Mouse (Mus musculus): Measurements from ENCODE around the gene Rec114. TPM values are rescaled to one million over a fixed set of nuclear protein-coding genes. Genes with fewer than 3 reads are reported as not detected.

Rec114 gene
- total RNA-seq, 2 experiments from 2014 or later = not detected

DNA sequence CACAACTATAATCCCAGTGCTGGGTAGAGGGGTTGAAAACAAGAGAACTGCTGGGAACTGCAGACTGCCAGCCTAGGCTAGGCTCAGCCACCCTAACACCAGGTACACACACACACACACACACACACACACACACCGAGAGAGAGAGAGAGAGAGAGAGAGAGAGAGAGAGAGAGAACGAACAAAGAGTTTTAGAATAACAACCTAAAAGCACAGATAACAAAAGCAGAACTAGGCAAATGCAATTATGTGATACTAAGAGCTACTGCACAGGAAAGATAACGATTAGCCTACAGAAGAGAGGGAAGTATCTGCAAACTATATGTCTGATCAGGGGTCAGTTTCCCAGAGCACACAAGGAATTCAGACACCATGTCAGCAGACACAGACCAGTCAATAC lies 24.8 kb downstream of the Rec114 start:
- no peak for DNase-seq (ENCODE audit: low spot score in 2 of 2)

DNA sequence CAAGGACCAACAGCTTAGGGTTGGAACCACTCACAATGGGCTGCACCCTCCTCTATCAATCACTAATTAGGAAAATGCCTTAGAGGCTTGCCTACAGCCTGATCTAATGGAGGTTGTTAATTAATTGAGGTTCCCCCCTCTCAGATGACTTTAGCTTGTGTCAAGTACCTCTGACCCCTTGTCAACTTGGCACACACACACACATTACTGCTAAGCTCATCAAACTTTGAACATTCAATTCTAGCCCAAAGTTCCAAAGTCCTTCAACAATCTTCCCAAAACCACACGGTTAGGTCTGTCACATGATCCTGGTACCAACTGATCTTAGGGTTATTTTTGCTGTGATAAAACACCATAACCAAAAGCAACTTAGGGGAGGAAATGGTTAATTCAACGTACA lies 26.9 kb downstream of the Rec114 start:
- no peak for DNase-seq (ENCODE audit: low spot score in 2 of 2)

DNA sequence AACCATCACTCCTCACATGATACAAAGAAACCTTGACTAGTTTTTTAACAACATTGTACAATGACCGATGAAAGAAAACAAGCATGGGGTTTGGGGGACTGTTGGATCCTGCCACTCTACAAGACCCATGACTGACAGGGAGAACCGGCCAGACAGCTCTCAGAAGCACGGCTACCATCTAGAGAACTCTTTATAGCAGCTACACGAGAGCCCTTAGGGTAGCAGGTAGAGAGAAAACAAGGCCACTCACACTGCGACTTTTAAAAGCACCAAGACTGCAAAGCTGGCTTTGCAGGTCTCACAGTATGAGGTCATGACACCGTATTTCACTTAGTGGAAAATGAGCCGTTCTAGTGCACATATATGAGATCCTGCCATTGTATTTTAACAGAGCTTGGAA lies 33.1 kb downstream of the Rec114 start:
- DNase-seq (ENCODE audit: low spot score in 2 of 2) = no peak

DNA sequence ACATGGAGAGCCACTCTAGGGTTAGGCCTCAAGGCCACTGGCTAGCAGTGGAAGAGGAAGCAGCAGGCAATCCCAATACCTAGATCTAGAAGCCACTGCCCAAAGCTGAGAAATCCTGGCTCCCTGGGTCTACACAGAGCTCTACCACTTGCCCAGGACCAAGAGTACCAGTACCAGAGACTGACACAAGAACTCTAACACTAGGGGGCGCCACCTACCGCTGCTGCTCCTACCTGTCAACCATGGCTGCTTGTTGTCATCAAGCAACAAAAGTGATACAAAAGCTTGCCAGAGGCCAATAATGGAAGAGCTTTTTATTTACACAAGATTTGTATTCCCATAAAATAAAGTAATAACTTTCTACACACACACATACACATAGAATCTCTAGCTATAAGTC lies 33.8 kb downstream of the Rec114 start:
- DNase-seq (ENCODE audit: low spot score in 2 of 2) = peak; percentile 33 to 83

DNA sequence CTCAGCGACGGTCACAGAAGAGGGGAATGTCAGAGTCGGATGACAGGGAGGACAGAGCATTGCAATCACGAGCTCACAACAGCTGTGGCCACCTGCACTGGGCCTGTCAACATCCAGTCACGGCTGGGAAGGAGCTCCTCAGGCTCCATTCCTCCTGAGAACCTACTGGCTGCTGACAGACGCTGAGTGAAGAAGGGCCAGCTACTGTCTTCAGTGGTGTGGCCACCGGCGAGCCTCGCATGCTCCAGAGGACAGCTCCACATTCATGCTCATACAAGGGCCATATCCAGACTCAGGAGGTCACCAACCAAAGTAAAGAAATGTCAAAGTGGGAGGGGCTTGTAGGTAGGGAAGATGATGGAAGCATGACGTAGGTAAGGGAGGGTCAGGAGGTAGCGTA lies 36.0 kb downstream of the Rec114 start:
- DNase-seq (ENCODE audit: low spot score in 2 of 2) = no peak

DNA sequence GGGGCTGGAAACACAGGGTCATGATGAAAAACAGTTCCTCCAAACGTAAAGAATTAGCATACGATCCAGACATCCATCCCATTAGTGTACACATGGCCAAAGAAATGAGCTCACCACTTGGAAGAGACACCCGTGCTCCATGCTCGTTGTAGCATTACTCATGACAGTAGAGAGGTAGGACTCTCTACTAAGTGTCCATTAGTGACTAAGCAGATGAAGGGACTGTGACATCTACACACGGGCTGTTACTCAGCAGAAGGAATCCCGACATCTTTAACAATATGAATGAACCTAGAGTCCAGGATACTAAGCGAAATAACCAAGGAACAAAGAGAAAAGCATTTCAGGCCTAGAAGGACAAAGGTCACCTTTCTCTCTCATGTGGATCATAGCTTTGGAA lies 37.7 kb downstream of the Rec114 start:
- no peak for DNase-seq (ENCODE audit: low spot score in 2 of 2)

DNA sequence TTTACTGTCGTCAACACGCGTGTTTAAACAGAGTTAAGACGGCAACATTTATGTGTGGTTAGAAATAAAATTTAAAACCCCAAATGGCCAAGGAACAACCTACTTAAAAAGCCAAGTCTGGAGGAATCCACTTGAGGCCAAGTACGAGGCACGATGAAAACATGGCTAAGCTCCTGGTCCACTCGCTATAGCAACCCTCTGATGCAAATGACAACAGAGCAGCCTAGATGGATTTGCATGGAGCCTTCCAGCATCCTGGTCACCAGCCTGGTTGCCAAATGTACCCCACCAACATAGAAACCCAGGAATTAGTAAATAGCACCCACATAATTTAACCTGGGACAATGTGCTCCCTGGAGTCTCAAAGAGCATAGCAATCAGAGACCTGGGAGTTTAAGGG lies 40.0 kb downstream of the Rec114 start:
- DNase-seq (ENCODE audit: low spot score in 2 of 2) = no peak

DNA sequence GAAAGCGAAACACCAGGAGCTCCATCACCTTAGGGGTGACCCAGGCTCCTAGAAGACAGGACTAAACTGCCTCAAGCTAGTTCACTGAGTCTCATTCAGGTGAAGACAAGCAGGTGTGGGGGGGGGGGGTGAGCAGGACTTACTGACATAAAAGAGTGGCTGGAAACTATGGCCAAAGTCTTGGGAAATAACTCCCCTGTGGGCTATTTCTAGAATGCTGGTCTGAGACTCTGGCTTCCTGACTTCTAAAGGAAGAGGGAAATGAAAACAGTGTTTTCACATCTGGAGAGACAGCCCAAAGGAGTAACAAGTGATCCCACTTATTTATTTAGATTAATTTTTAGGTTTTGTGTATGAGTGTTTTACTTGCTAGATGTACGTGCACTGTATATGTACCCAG lies 42.0 kb downstream of the Rec114 start:
- no peak for DNase-seq (ENCODE audit: low spot score in 2 of 2)

DNA sequence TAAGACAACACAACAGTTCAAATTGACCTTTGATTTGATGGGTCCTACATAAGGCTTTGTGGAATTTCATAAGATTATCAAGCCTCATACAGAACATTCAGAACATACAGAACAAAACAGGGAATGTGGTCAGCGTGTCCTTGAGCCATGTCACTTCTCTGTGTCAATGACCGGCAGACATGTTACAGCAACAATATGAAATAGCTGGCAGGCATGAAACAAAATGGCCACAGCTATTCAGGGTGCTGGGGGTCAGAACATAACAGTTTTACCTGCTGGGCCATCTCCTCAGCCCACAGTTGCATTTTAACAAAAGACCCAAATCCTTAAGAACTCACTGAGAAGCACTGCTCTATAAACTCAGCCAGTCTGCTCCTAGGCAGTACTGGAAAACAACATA lies 45.3 kb downstream of the Rec114 start:
- DNase-seq (ENCODE audit: low spot score in 2 of 2) = no peak

DNA sequence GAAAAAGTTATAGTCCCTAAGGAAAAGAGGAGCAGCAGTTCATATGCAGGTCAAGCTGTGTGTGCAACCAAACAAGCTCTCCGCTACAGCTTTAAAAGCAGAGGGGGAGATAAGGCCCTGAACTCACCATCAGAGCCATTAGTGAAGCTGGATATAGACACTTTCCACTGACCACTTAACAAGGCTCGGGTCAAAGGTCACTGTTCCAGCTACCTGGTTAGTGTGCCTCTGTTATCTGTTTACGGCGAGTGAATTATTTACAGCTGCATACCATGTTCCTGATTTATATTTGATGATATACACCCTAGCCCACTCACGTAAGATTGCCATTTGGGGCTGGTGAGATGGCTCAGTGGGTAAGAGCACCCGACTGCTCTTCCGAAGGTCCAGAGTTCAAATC lies 52.3 kb downstream of the Rec114 start:
- no peak for DNase-seq (ENCODE audit: low spot score in 2 of 2)

DNA sequence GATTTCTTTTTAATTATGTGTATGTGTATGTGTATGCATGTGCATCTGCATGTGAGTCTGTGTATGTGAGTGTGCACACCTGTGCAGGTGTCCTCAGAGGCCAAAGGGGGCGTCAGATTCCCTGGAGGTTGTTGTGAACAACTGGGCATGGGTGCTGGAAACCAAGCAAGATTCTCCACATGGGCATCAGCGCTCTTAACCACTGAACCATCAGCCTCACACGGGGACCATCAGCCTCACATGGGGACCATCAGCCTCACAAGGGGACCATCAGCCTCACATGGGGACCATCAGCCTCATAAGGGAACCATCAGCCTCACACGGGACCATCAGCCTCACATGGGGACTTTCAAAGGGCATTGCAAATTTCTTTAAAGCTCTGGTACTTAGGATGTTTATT lies 53.1 kb downstream of the Rec114 start:
- no peak for DNase-seq (ENCODE audit: low spot score in 2 of 2)

DNA sequence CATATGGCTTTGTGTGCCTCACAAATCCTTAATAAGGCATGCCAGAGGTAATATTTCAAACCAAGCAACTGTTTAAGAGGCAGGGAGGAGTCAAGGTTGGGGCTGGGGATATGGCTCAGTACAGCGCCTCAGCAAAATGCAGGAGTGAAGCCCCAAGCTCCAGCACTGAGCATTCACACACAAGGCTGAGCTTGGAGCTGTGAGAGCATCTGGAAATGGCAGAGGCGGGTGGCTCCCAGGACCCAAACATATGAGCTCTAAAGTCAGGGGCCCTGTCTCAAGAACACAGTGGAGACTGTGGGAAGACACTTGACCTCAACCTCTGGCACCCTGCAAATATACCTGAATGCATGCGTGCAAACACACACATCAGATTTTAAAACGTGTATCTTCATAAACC lies 55.7 kb downstream of the Rec114 start:
- DNase-seq (ENCODE audit: low spot score in 2 of 2) = no peak

DNA sequence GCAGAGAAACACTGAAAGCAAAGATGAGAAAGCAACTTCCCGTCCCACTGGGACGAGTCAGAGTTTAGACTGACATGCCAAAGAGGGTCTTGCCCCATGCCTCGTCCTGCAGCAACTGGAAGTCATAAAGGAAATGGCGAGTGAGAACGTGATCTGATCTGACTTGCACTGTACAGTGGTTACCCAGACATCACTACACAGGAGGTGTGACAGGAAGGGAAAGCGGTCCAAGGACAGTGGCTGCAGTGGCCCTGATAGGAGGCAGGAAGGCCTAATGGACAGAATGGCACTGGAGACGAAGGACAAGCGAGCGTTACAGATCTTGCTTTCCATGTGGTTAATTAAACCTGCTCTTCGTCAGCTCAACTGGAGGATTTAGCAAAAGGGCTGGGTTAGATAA lies 58.5 kb downstream of the Rec114 start:
- DNase-seq (ENCODE audit: low spot score in 2 of 2) = no peak

DNA sequence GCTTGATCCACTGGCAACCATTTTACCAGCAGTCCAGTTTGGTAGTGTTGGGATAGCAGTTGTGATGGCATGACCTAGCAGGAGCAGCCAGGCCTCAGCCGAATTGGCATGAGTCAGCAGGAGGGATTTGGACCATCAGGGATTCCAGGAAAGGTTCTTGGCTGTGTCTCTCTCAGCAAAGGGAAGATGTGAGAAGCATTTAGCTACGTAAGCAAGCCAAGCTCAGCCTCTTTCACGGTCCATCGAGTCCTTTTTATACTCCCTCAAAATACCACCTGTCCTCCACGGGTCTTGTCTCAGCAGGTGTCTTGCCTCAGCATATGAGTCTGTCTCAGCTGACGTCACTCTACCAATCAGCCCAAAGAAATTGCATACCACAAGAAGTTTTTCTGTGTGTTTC lies 60.4 kb downstream of the Rec114 start:
- DNase-seq (ENCODE audit: low spot score in 2 of 2) = no peak

DNA sequence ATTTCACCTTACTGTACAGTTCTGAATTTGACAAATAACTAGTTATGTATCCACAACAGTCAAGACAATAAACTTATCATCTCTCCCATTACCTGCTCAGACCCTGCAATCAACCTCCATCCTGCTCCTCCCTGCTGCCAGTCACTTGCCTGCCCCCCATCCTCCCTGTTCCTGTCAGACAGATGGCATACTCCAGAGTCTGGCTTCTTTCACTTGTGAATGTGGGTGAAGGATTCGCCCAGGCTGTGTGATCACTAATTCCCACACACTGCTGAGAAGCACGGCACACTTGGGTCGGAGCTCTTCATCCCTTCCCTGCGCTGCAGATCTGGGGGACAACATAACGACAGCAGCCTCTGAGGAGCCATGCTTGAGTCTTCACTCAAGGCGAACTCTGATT lies 61.7 kb downstream of the Rec114 start:
- peak; percentile 28 to 39 for DNase-seq (ENCODE audit: low spot score in 2 of 2)

DNA sequence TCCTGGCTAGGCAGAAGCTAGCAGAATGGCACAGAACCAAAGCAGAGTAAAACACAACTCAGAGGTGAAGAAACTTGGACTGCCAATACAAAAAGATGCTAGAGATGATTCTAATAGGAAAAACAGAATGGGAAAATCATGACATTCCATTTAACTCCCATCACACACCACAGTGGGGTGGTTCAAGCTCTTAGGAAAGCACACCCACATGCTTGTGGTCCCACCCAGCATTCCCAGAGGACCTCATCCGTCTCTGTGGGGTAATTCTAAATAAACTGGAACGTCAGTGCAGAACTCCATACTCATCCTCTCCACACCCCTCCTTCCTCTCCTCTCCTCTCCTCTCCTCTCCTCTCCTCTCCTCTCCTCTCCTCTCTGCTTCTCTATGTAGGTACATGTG lies 62.4 kb downstream of the Rec114 start:
- no peak for DNase-seq (ENCODE audit: low spot score in 2 of 2)

DNA sequence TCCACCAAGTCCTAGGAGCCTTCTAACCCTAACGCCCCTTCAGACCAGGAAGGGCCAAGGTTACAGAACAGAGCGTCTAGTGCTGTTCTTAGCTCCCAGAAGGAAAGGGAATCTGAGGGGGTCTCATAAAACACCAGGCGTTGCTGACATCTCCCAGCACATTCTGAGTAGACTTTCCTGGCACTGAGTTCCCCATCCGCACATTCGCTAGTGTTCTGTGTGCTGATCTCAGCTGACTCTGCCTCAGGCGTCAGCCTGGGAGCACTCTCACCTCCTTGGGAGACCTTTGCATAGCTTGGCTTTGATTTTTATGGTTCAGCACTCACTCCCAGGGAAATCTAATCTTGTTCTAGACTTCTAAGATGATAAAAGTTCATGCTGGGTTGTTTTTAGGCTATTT lies 68.4 kb downstream of the Rec114 start:
- no peak for DNase-seq (ENCODE audit: low spot score in 2 of 2)

DNA sequence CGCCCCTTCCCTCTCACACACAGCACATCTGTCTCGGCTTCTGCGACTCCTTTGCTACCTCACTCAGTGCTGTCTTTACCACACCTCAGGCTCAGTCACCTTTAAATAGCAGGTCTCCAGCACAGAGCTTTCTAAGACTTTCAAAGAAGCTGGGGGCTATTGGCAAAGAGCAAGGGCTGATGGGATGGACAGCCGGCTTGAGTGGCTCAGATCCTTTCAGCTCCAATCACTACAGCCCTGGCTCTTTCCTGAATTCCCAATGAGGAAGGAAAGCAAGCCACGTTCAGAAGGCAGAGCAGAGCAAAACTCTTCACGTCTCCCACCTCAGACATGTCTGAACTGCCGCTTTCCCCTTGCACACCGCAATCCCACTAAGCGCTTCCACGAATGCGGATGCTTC lies 69.0 kb downstream of the Rec114 start:
- DNase-seq (ENCODE audit: low spot score in 2 of 2) = no peak

DNA sequence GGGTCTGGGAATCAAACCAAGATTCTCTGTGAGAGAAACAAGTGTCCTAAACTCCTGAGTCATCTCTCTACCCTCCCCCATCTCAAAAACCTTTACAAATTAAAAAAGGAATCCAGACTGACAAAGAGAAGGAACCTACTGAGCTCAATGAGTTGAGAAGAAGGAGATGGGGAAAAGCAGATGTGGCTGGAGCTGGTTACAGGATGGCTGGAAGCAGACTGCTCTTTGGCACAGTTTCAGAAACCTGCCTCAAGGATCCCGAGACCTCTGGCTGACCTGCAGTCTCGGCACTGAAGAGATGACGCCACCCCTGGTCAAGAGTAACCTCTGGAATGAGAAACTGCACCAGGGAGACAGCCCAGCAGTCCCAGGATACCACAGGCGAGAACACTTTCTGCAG lies 71.3 kb downstream of the Rec114 start:
- DNase-seq (ENCODE audit: low spot score in 2 of 2) = no peak

DNA sequence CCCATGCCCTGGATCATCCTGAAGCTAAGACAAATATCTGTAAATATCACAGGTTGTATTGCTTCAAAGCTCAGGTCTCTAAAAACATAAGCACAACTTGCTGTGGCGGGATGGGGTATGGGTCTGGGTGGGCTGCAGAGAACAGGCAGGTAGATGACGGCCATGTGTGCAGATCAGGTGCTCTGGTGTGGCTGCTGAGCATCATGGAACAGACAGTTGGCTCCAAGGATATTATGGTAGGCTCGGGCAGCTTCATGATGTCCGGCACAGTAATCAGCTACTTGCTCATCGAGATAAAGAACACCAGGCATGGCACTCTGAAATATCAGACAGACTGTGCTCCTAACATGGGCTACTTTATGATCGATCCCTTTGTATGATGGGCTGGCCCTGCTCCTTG lies 73.9 kb downstream of the Rec114 start:
- DNase-seq (ENCODE audit: low spot score in 2 of 2) = no peak

DNA sequence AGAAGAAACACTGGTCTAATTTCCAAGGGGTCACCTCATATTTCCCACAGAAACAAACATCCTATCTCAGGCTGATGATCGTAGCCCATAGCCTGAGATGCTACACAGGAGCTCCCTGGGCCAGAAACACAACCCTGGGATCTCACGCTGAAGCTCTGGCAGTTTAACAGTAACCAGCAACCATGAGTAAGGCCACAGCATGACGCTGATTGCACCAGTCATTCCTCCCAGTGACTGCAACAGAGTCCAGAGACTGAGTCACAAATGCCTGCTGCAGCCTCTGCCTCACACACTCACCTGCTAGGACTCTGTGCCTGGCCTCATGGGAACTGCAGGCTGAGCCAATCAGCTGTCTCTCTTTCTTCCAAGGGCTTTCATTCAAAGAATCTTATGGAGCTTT lies 74.7 kb downstream of the Rec114 start:
- no peak for DNase-seq (ENCODE audit: low spot score in 2 of 2)

DNA sequence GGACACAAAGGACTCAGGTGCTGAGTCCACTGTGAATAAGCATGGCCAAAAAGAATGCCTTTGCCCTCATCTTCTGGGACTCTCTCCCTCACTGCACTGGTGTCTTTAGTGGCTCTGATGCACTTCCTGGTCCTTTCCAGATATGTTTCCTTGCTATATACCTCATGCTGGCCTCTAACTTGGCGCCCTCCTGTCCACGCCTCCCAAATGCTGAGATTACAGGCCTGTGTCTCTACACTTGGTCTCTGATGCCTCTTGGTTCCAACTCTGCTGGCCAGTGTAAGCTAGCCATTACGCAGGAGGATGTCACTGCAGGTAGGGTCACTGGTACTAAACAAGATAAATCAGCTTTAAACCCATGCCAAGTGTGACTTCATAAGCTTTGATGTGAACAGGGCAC lies 75.6 kb downstream of the Rec114 start:
- DNase-seq (ENCODE audit: low spot score in 2 of 2) = no peak

DNA sequence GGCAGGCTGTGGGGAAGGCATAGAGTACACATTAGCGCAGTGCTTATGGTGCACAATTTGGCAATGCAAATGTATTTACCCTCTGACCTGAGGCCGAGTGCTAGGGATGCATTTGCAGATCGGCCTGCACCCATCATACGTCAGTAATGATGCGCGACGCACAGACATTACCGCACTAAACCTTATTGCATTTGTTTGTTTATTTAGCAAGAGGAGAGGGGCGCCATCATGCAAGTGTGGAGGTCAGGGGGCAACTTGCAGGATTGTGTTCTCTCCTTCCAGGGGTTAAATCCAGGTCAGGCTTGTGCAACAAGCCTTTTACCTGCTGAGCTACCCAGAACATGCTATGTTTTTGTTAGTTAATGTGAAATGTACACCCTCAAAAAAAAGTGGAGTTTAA lies 76.5 kb downstream of the Rec114 start:
- DNase-seq (ENCODE audit: low spot score in 2 of 2) = no peak

DNA sequence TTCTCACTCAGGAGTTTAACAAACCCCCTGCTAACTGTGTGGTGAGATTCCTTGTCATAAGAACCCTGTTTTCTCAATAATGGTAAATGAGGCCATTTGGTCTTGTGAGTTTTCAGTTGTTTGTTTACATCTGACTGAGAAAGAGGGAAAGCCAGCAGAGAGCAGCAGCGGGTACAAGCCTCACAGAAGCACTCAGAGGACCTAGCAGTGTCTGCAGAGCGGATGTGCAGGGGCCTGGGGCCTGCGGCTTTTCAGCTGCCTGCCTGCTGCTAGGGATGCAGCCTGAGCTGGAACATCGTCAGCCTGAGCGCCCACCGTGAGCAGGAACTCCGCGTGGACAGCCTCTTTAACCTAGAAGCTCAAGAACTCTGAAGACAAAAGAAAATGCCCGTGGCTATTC lies 77.6 kb downstream of the Rec114 start:
- no peak for DNase-seq (ENCODE audit: low spot score in 2 of 2)

DNA sequence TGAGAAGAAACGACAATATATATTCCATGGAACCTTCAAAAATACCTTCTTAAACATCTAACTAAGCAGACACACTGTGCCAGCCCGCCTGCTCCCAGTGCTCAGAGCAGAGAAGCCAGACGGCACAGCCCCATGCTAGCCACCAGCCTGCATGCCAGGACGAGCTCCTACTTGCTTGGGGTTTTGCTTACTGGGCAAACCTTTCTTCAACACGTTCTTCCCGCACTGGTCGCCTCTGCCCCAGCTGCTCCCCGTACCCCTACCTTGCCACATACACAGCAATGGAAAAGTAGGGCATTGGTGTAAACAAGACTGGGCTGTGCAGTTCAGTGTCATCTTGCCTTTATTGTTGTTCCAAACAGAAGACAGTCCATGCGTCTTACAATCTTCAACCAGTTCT lies 78.3 kb downstream of the Rec114 start:
- no peak for DNase-seq (ENCODE audit: low spot score in 2 of 2)
